Mouse (Mus musculus) limb, embryonic 12.5 days (tissue): Measurements from ENCODE around the gene Gal3st2. TPM values are rescaled to one million over a fixed set of nuclear protein-coding genes. Genes with fewer than 3 reads are reported as not detected.
"Not testable (repeated sequence)": the region's sequence is repeated elsewhere in the genome, so short reads cannot be mapped to it uniquely, and the experiment has no call there.

Experiments used
- ATAC-seq: fragments of 200-750 bp; cut with Nextera tagmentation; 2 replicates; pipeline ENCODE4 v1.8.0; 2017; ENCODE audit warnings: low read depth, moderate TSS enrichment; ENCODE audit not compliant: insufficient number of reproducible peaks, insufficient read depth, low FRiP score, low TSS enrichment
- H3K27ac ChIP-seq: fragments of 300-500 bp; sonication (generic); 2 replicates; pipeline ENCODE4 v1.5.1; 2016; ENCODE audit warnings: mild to moderate bottlenecking, moderate library complexity
- H3K27me3 ChIP-seq: fragments of 300-500 bp; sonication (generic); 2 replicates; pipeline ENCODE4 v1.6.1; 2016; ENCODE audit warnings: mild to moderate bottlenecking, moderate library complexity
- H3K36me3 ChIP-seq: fragments of 300-500 bp; sonication (generic); 2 replicates; pipeline ENCODE4 v1.6.1; 2016; ENCODE audit warnings: mild to moderate bottlenecking, moderate library complexity
- H3K4me1 ChIP-seq: fragments of 300-500 bp; sonication (generic); replicated peaks from 2 replicates; pipeline ENCODE4 v1.6.1; 2016
- H3K4me2 ChIP-seq: fragments of 300-500 bp; sonication (generic); 2 replicates; pipeline ENCODE4 v1.6.1; 2016; ENCODE audit warnings: mild to moderate bottlenecking, moderate library complexity
- H3K4me3 ChIP-seq: fragments of 300-500 bp; sonication (generic); replicated peaks from 2 replicates; pipeline ENCODE4 v1.5.1; 2016; ENCODE audit warnings: mild to moderate bottlenecking
- H3K9ac ChIP-seq: fragments of 300-500 bp; sonication (generic); replicated peaks from 2 replicates; pipeline ENCODE4 v1.6.1; 2016; ENCODE audit warnings: mild to moderate bottlenecking, moderate library complexity
- H3K9me3 ChIP-seq: fragments of 300-500 bp; sonication (generic); 2 replicates; pipeline ENCODE4 v1.6.1; 2016; ENCODE audit warnings: mild to moderate bottlenecking, moderate library complexity
- WGBS: fragments of 180-500 bp; shearing (Covaris S2); methylation state at CpG from one replicate; pipeline ENCODE4 v1.1.7; 2016; 5-methylcytosine and 5-hydroxymethylcytosine counted together
- polyA plus RNA-seq: library from polyadenylated mRNA; unstranded; fragments of >200 nt; fragmentation: Nextera tagmentation; extraction: Ambion mirVana; gene quantifications from 2 replicates; pipeline ENCODE4 v1.2.1, GENCODE M21; 2016

Gal3st2 gene
- polyA plus RNA-seq, 1 experiment from 2014 or later: 0.31 TPM

- 81% methylated on average over 17 of the region's 22 CpGs for WGBS
- not testable (repeated sequence) for ATAC-seq, H3K36me3 ChIP-seq
Observed at GRCm38 (mm10) chr1:93874405-93874804, 13.3 kb downstream of the Gal3st2 start.

GRCm38 (mm10) chr1:93881778-93882177, 20.7 kb downstream of the Gal3st2 start:
- WGBS: no CpG with 5 or more reads among the region's 11 CpGs
- not testable (repeated sequence) for H3K27me3 ChIP-seq, ATAC-seq, H3K4me2 ChIP-seq, H3K36me3 ChIP-seq, H3K9me3 ChIP-seq, H3K4me1 ChIP-seq, H3K27ac ChIP-seq, H3K4me3 ChIP-seq, H3K9ac ChIP-seq

More at GRCm38 (mm10) chr1:93874405-93874804, 13.3 kb downstream of the Gal3st2 start:
- not testable (repeated sequence) for H3K4me3 ChIP-seq, H3K9ac ChIP-seq, H3K27ac ChIP-seq, H3K4me2 ChIP-seq, H3K4me1 ChIP-seq, H3K9me3 ChIP-seq, H3K27me3 ChIP-seq

GRCm38 (mm10) chr1:93890936-93891335, 29.8 kb downstream of the Gal3st2 start:
- WGBS: 53% methylated on average over 1 of the region's 1 CpGs
- not testable (repeated sequence) for H3K4me2 ChIP-seq, ATAC-seq

GRCm38 (mm10) chr1:93897395-93897794, 36.3 kb downstream of the Gal3st2 start:
- not testable (repeated sequence) for H3K9ac ChIP-seq, H3K27me3 ChIP-seq, H3K4me3 ChIP-seq, H3K4me1 ChIP-seq, ATAC-seq, H3K4me2 ChIP-seq, H3K9me3 ChIP-seq, H3K27ac ChIP-seq, H3K36me3 ChIP-seq
- no CpG with 5 or more reads among the region's 1 CpGs for WGBS

More at GRCm38 (mm10) chr1:93890936-93891335, 29.8 kb downstream of the Gal3st2 start:
- not testable (repeated sequence) for H3K27ac ChIP-seq, H3K4me3 ChIP-seq, H3K4me1 ChIP-seq, H3K27me3 ChIP-seq, H3K9ac ChIP-seq, H3K9me3 ChIP-seq, H3K36me3 ChIP-seq

- not testable (repeated sequence) for H3K36me3 ChIP-seq, H3K4me3 ChIP-seq, H3K27me3 ChIP-seq, ATAC-seq, H3K9me3 ChIP-seq, H3K4me2 ChIP-seq, H3K4me1 ChIP-seq, H3K9ac ChIP-seq, H3K27ac ChIP-seq
- 58% methylated on average over 4 of the region's 5 CpGs for WGBS
Observed at GRCm38 (mm10) chr1:93901291-93901690, 40.2 kb downstream of the Gal3st2 start.

GRCm38 (mm10) chr1:93906690-93907089, 45.6 kb downstream of the Gal3st2 start:
- H3K4me1 ChIP-seq, H3K4me3 ChIP-seq, H3K9me3 ChIP-seq, H3K27ac ChIP-seq, H3K4me2 ChIP-seq, H3K27me3 ChIP-seq, ATAC-seq, H3K36me3 ChIP-seq, H3K9ac ChIP-seq: not testable (repeated sequence)
- WGBS: 86% methylated on average over 3 of the region's 5 CpGs

- not testable (repeated sequence) for H3K4me3 ChIP-seq, ATAC-seq, H3K4me2 ChIP-seq, H3K9ac ChIP-seq, H3K27me3 ChIP-seq, H3K4me1 ChIP-seq, H3K36me3 ChIP-seq, H3K27ac ChIP-seq, H3K9me3 ChIP-seq
- WGBS: no CpG with 5 or more reads among the region's 11 CpGs
Observed at GRCm38 (mm10) chr1:93908977-93909586, 48.0 kb downstream of the Gal3st2 start.

- not testable (repeated sequence) for H3K4me2 ChIP-seq, H3K27ac ChIP-seq, H3K36me3 ChIP-seq, H3K27me3 ChIP-seq, H3K4me3 ChIP-seq, H3K4me1 ChIP-seq, ATAC-seq, H3K9ac ChIP-seq, H3K9me3 ChIP-seq
- WGBS: no CpG with 5 or more reads among the region's 2 CpGs
Observed at GRCm38 (mm10) chr1:93911877-93912276, 50.8 kb downstream of the Gal3st2 start.

GRCm38 (mm10) chr1:93917160-93917559, 56.1 kb downstream of the Gal3st2 start:
- H3K4me3 ChIP-seq, H3K4me1 ChIP-seq, ATAC-seq, H3K36me3 ChIP-seq, H3K27ac ChIP-seq, H3K27me3 ChIP-seq, H3K9me3 ChIP-seq, H3K9ac ChIP-seq, H3K4me2 ChIP-seq: not testable (repeated sequence)
- WGBS: 79% methylated on average over 3 of the region's 3 CpGs

- 82% methylated on average over 2 of the region's 2 CpGs for WGBS
- not testable (repeated sequence) for H3K4me3 ChIP-seq, H3K4me2 ChIP-seq, H3K36me3 ChIP-seq, H3K9me3 ChIP-seq, ATAC-seq, H3K27me3 ChIP-seq, H3K27ac ChIP-seq, H3K4me1 ChIP-seq, H3K9ac ChIP-seq
Observed at GRCm38 (mm10) chr1:93918011-93918410, 56.9 kb downstream of the Gal3st2 start, which contains the start of gene Gal3st2b. Gene Gal3st2b, plus strand, starts transcription at chr1:93918311.

GRCm38 (mm10) chr1:93918775-93919174, 57.7 kb downstream of the Gal3st2 start:
- not testable (repeated sequence) for H3K27ac ChIP-seq, ATAC-seq, H3K27me3 ChIP-seq, H3K36me3 ChIP-seq, H3K9me3 ChIP-seq, H3K4me1 ChIP-seq, H3K4me3 ChIP-seq, H3K4me2 ChIP-seq, H3K9ac ChIP-seq
- WGBS: 58% methylated on average over 1 of the region's 1 CpGs

GRCm38 (mm10) chr1:93919321-93919720, 58.2 kb downstream of the Gal3st2 start:
- not testable (repeated sequence) for ATAC-seq, H3K27me3 ChIP-seq
- WGBS: 65% methylated on average over 3 of the region's 3 CpGs

More at GRCm38 (mm10) chr1:93919321-93919720, 58.2 kb downstream of the Gal3st2 start:
- not testable (repeated sequence) for H3K36me3 ChIP-seq, H3K4me3 ChIP-seq, H3K4me2 ChIP-seq, H3K9me3 ChIP-seq, H3K9ac ChIP-seq, H3K4me1 ChIP-seq, H3K27ac ChIP-seq
